Mouse (Mus musculus): ENCODE measurements around the gene Kcnd3. TPM values are rescaled to one million over a fixed set of nuclear protein-coding genes. Genes with fewer than 3 reads are reported as not detected.

The Kcnd3 gene
- polyA plus RNA-seq, 1 experiment from 2014 or later, result 3.1 TPM

DNA sequence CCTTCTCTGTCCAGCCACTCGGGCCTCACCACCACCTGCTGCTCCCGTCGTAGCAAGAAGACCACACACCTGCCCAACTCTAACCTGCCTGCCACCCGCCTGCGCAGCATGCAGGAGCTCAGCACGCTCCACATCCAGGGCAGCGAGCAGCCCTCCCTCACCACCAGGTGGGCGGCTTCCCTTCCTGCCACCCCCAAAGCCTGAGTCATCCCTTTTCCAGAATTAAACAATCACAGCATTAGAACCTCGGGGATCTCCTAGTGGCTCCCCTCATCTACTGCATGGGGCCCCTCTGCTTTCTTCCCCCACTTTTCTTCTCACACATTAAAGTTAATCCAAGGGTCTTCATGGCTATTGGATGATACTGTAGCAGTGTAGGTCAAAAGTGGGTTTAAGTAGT, 216.0 kb downstream of the Kcnd3 start:
- H3K9me3 ChIP-seq (ENCODE audit: control insufficient read depth, low read length), result no peaks in the 10 kb centered on the region
- H3K4me2 ChIP-seq (ENCODE audit: low read depth, low read length), result no peak overlapping the region
- no peaks in the 10 kb centered on the region for H3K4me1 ChIP-seq (ENCODE audit: control insufficient read depth, insufficient read depth, low read length)
- H3K27me3 ChIP-seq (replicated peaks; ENCODE audit: control insufficient read depth, insufficient read depth, low read length), result no peaks in the 10 kb centered on the region
- no peak overlapping the region for H3K4me3 ChIP-seq (ENCODE audit: low read length)
- WGBS, result 42% methylated on average over 9 of the region's 9 CpGs
- H3K9ac ChIP-seq (ENCODE audit: low read depth, low read length), result no peak overlapping the region
- H3K36me3 ChIP-seq (ENCODE audit: control insufficient read depth, insufficient read depth, low read length), result no peaks in the 10 kb centered on the region
- no peak for ATAC-seq
- H3K27ac ChIP-seq (ENCODE audit: low read length), result no peak overlapping the region

DNA sequence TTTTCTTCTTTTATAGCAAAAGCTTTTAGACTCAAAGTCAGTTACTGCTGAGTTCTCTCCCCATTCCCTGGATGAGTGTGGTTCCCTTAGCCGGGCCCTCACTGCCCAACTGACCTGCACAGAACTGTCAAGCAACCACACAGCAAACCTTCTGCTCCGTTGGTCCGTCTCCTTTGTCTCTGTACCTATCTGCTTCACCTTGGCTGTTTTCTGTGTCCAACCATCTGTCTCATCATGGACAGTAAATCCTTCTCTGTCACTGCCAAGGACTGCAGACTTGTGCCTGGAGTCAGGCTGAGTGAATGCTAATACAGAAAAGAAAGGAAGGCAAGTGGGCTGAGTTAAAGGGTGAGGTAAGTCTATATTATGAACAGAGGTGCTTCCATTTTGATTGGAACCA, 217.6 kb downstream of the Kcnd3 start:
- Histone ChIP-seq H3K27me3 (replicated peaks; ENCODE audit: control insufficient read depth, insufficient read depth, low read length) (no peaks in the 10 kb centered on the region), H3K27ac (ENCODE audit: low read length) (no peak overlapping the region), H3K4me3 (ENCODE audit: low read length) (no peak overlapping the region), H3K4me2 (ENCODE audit: low read depth, low read length) (no peak overlapping the region), H3K4me1 (ENCODE audit: control insufficient read depth, insufficient read depth, low read length) (no peaks in the 10 kb centered on the region), H3K9me3 (ENCODE audit: control insufficient read depth, low read length) (no peaks in the 10 kb centered on the region), H3K36me3 (ENCODE audit: control insufficient read depth, insufficient read depth, low read length) (no peaks in the 10 kb centered on the region), H3K9ac (ENCODE audit: low read depth, low read length) (no peak overlapping the region)
- 83% methylated on average over 3 of the region's 3 CpGs for WGBS
- ATAC-seq, result no peak

GRCm38 (mm10) chr3:105670801-105671200, 218.7 kb downstream of the Kcnd3 start:
- no peak for ATAC-seq
- no peaks in the 10 kb centered on the region for H3K27me3 ChIP-seq (replicated peaks; ENCODE audit: control insufficient read depth, insufficient read depth, low read length)
- H3K36me3 ChIP-seq (ENCODE audit: control insufficient read depth, insufficient read depth, low read length), result no peaks in the 10 kb centered on the region
- 81% methylated on average over 1 of the region's 1 CpGs for WGBS
- H3K9ac ChIP-seq (ENCODE audit: low read depth, low read length), result no peak overlapping the region
- no peaks in the 10 kb centered on the region for H3K4me1 ChIP-seq (ENCODE audit: control insufficient read depth, insufficient read depth, low read length)
- no peaks in the 10 kb centered on the region for H3K9me3 ChIP-seq (ENCODE audit: control insufficient read depth, low read length)
- H3K4me2 ChIP-seq (ENCODE audit: low read depth, low read length), result no peak overlapping the region
- H3K4me3 ChIP-seq (ENCODE audit: low read length), result no peak overlapping the region
- no peak overlapping the region for H3K27ac ChIP-seq (ENCODE audit: low read length)

DNA sequence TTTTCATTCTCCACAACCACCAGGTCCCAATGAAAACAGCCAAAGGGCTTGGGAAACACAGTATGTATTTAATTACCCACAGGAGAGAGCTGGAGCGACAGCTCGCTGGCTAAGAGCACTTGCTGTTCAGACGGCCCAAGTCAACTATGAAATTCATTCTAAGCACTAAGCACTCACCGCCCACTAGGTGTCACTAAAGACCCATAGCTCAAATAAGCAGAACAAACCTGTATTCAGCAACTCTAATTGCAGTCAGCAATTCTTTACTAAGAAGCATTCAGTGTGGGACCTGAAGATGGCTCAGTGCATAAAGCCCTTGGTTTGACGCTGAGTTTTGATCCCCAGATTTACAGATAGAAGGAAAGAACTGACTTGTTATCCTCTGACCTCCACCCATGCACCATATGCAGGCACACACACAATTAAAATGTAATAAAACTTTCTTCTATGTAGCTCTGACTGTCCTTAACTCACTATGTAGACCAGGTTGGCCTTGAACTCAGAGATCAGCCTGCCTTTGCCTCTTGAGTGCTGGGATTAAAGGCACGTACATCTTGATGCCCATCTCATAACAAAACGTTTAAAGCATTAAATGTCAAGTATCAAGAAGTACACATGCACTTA, 222.6 kb downstream of the Kcnd3 start:
- ATAC-seq, result peak; percentile 58
- no peaks in the 10 kb centered on the region for H3K27me3 ChIP-seq (replicated peaks; ENCODE audit: control insufficient read depth, insufficient read depth, low read length)
- H3K4me1 ChIP-seq (ENCODE audit: control insufficient read depth, insufficient read depth, low read length), result no peaks in the 10 kb centered on the region
- no peak overlapping the region for H3K9ac ChIP-seq (ENCODE audit: low read depth, low read length)
- no peak overlapping the region for H3K4me3 ChIP-seq (ENCODE audit: low read length)
- no peak overlapping the region for H3K4me2 ChIP-seq (ENCODE audit: low read depth, low read length)
- peaks cover 5% of the 10 kb centered on the region; the same call in 1 of the 2 replicates for H3K36me3 ChIP-seq (ENCODE audit: control insufficient read depth, insufficient read depth, low read length)
- WGBS, result 22% methylated on average over 7 of the region's 7 CpGs
- H3K27ac ChIP-seq (ENCODE audit: low read length), result no peak overlapping the region
- H3K9me3 ChIP-seq (ENCODE audit: control insufficient read depth, low read length), result no peaks in the 10 kb centered on the region

- peaks cover 5% of the 10 kb centered on the region; the same call in 1 of the 2 replicates for H3K36me3 ChIP-seq (ENCODE audit: control insufficient read depth, insufficient read depth, low read length)
- H3K9ac ChIP-seq (ENCODE audit: low read depth, low read length), result no peak overlapping the region
- no peak for ATAC-seq
- no peak overlapping the region for H3K27ac ChIP-seq (ENCODE audit: low read length)
- H3K4me2 ChIP-seq (ENCODE audit: low read depth, low read length), result no peak overlapping the region
- H3K4me1 ChIP-seq (ENCODE audit: control insufficient read depth, insufficient read depth, low read length), result no peaks in the 10 kb centered on the region
- no peak overlapping the region for H3K4me3 ChIP-seq (ENCODE audit: low read length)
- no peaks in the 10 kb centered on the region for H3K27me3 ChIP-seq (replicated peaks; ENCODE audit: control insufficient read depth, insufficient read depth, low read length)
- 50% methylated on average over 2 of the region's 2 CpGs for WGBS
- no peaks in the 10 kb centered on the region for H3K9me3 ChIP-seq (ENCODE audit: control insufficient read depth, low read length)
Observed at GRCm38 (mm10) chr3:105675932-105676331, 223.8 kb downstream of the Kcnd3 start.

DNA sequence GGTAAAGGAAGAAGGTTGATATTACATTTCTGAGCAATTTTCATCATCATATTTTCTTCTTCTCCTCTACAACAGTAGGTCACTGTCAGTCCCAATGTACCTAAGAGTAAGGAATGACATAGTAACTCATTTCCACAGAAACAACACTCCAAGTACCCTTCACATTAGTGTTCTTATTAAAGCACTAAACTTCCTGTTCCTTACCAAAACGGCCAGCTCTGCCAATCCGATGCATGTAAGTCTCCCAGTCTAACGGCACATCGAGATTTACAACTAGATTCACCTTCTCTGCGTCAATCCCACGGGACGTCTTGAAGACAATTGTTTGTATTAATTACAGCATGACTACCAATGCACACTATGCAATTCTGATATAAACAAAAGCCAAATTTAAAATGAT, 228.2 kb downstream of the Kcnd3 start:
- no peak overlapping the region for H3K9ac ChIP-seq (ENCODE audit: low read depth, low read length)
- H3K27ac ChIP-seq (ENCODE audit: low read length), result no peak overlapping the region
- H3K27me3 ChIP-seq (replicated peaks; ENCODE audit: control insufficient read depth, insufficient read depth, low read length), result no peaks in the 10 kb centered on the region
- H3K4me3 ChIP-seq (ENCODE audit: low read length), result no peak overlapping the region
- no peak overlapping the region for H3K4me2 ChIP-seq (ENCODE audit: low read depth, low read length)
- no peak for ATAC-seq
- peaks cover 9% of the 10 kb centered on the region for H3K36me3 ChIP-seq (ENCODE audit: control insufficient read depth, insufficient read depth, low read length)
- 92% methylated on average over 7 of the region's 7 CpGs for WGBS
- H3K4me1 ChIP-seq (ENCODE audit: control insufficient read depth, insufficient read depth, low read length), result no peaks in the 10 kb centered on the region
- no peaks in the 10 kb centered on the region for H3K9me3 ChIP-seq (ENCODE audit: control insufficient read depth, low read length)

DNA sequence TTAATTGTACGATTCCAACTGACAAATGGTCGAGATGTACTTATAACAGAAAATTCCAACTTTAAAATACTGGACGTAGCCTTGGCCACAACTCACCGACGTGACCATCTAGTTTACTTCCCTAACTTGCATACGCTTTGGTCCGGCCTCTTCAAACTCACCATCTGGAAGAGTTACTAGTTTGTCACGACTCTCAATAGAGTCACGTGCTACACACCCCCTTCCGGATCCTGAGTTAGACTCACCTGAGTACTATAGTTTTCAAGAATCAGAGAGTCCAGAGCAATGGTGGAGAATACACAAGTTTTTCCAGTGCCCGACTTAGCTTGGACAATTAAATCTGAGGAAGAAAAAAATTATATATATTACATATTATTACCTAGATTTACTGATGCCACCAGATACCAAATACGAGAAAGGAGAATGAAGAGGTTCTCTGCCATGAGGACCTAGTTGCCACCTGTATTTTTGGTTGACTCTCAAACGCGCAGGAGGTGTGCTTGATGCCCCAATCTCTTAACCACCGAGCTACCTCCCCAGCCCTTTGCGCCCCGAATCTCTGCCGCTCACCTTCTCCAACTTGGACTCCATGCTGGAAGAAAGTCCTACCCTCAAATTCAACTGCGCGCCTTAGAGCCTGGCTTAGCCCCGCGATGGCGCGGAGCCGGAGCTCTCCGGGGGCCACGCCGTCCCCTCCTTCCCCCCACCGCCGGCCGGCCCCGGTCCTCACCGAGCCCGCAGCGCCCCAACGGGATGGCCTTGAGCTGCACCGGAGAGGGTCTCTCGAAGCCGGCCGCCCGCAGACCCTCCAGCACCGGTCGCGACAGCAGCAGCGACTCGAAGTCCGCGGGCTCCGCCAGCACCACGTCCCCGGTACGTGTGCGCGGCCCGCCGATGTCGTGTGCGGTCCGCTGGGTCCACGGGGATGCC, 234.5 kb downstream of the Kcnd3 start:
- 7% methylated on average over 60 of the region's 60 CpGs for WGBS
- peaks cover 3% of the 10 kb centered on the region; the same call in 1 of the 2 replicates for H3K4me1 ChIP-seq (ENCODE audit: control insufficient read depth, insufficient read depth, low read length)
- H3K9me3 ChIP-seq (ENCODE audit: control insufficient read depth, low read length), result no peaks in the 10 kb centered on the region
- peak overlapping the region; percentile 73 for H3K4me3 ChIP-seq (ENCODE audit: low read length)
- peak overlapping the region; percentile 71 for H3K4me2 ChIP-seq (ENCODE audit: low read depth, low read length)
- H3K27me3 ChIP-seq (replicated peaks; ENCODE audit: control insufficient read depth, insufficient read depth, low read length), result no peaks in the 10 kb centered on the region
- peaks cover 5% of the 10 kb centered on the region; the same call in 1 of the 2 replicates for H3K36me3 ChIP-seq (ENCODE audit: control insufficient read depth, insufficient read depth, low read length)
- peak; percentile 67; the same call in 1 of the 2 replicates for ATAC-seq
- peak overlapping the region; percentile 69 for H3K27ac ChIP-seq (ENCODE audit: low read length)
- peak overlapping the region; percentile 96 for H3K9ac ChIP-seq (ENCODE audit: low read depth, low read length)

- Histone ChIP-seq H3K4me2 (ENCODE audit: low read depth, low read length) (peak within 1 kb of the TSS; percentile 71), H3K4me3 (ENCODE audit: low read length) (peak within 1 kb of the TSS; percentile 73), H3K27me3 (replicated peaks; ENCODE audit: control insufficient read depth, insufficient read depth, low read length) (no peaks in the 10 kb centered on the region), H3K36me3 (ENCODE audit: control insufficient read depth, insufficient read depth, low read length) (peaks cover 5% of the 10 kb centered on the region; the same call in 1 of the 2 replicates), H3K9ac (ENCODE audit: low read depth, low read length) (peak within 1 kb of the TSS; percentile 96), H3K9me3 (ENCODE audit: control insufficient read depth, low read length) (no peaks in the 10 kb centered on the region), H3K4me1 (ENCODE audit: control insufficient read depth, insufficient read depth, low read length) (peaks cover 3% of the 10 kb centered on the region; the same call in 1 of the 2 replicates), H3K27ac (ENCODE audit: low read length) (peak within 1 kb of the TSS; percentile 70)
- WGBS, result under 1% methylated on average over 72 of the region's 72 CpGs
- peak; percentile 96 for ATAC-seq
Observed at GRCm38 (mm10) chr3:105687324-105688060, 235.4 kb downstream of the Kcnd3 start, which contains the start of gene Ddx20. Ddx20 (minus strand) TSS chr3:105687574.

- no peak overlapping the region for H3K9ac ChIP-seq (ENCODE audit: low read depth, low read length)
- no peak overlapping the region for H3K27ac ChIP-seq (ENCODE audit: low read length)
- no peaks in the 10 kb centered on the region for H3K9me3 ChIP-seq (ENCODE audit: control insufficient read depth, low read length)
- WGBS, result 85% methylated on average over 2 of the region's 2 CpGs
- no peak overlapping the region for H3K4me3 ChIP-seq (ENCODE audit: low read length)
- H3K27me3 ChIP-seq (replicated peaks; ENCODE audit: control insufficient read depth, insufficient read depth, low read length), result no peaks in the 10 kb centered on the region
- peaks cover 3% of the 10 kb centered on the region; the same call in 1 of the 2 replicates for H3K4me1 ChIP-seq (ENCODE audit: control insufficient read depth, insufficient read depth, low read length)
- no peak overlapping the region for H3K4me2 ChIP-seq (ENCODE audit: low read depth, low read length)
- H3K36me3 ChIP-seq (ENCODE audit: control insufficient read depth, insufficient read depth, low read length), result no peaks in the 10 kb centered on the region
- ATAC-seq, result no peak
Observed at GRCm38 (mm10) chr3:105688536-105688935, 236.4 kb downstream of the Kcnd3 start.
